Mouse (Mus musculus): ENCODE results near the gene Sclt1. TPM values are rescaled to one million over a fixed set of nuclear protein-coding genes. Genes with fewer than 3 reads are reported as not detected.

The Sclt1 gene
- polyA plus RNA-seq, 1 experiment from 2014 or later: 22.4 TPM

GRCm38 (mm10) chr3:41591651-41592170 lies 150.6 kb downstream of the Sclt1 start:
- peaks cover 84% of the 10 kb centered on the region for H3K36me3 ChIP-seq
- no peak overlapping the region for H3K27ac ChIP-seq (replicated peaks)
- H3K4me3 ChIP-seq: no peak overlapping the region
- 92% methylated on average over 14 of the region's 14 CpGs for WGBS
- H3K4me1 ChIP-seq: no peaks in the 10 kb centered on the region; the same call in 1 of the 2 replicates
- no peaks in the 10 kb centered on the region for H3K27me3 ChIP-seq (ENCODE audit: low read depth, poor library complexity, severe bottlenecking)
- no peaks in the 10 kb centered on the region for H3K9me3 ChIP-seq (replicated peaks)
- no peak for DNase-seq (ENCODE audit: low spot score)

DNA sequence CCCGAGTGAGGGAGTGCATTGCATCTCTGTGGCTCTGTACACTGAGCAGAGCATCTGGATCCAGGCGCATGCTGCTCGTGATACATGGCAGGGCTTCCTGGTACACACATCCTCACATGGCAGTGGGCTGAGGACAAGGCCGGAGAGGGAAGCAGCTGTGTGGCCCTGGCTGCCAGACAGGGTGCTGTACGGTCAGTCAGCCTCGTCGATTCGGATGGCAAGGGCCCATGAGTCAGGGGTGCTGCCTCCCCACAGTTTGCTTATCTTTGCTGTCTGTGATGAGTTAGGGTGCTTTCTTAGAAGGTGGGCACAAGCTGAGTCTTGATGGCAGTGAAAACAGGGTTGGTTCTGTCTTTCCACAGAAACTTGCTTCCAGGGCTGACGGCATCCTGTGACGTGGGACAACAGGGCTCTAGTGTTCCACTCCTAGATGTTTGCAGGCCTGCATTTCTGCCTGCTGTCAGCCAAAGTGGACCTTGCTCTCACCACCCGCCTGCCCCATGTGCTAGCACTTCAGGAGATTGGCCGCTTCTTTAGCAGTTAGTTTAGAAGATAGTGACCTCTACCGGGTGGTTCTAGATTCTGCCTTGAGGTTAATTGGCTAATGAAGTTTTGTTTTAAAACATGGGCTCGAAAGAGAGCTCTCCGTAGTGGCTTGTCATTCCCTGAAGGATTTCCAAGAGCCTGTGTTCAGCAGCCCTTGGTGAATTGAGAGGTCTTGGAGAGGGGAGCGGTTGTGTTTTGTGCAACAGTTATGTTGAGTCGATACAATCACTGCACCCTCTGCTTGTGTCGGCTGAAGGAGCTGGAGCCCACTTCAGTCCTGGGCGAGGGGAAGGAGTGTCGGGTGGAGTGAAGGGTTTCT lies 151.4 kb downstream of the Sclt1 start:
- Histone ChIP-seq H3K9me3 (replicated peaks) (no peaks in the 10 kb centered on the region), H3K4me1 (no peaks in the 10 kb centered on the region; the same call in 1 of the 2 replicates), H3K27me3 (ENCODE audit: low read depth, poor library complexity, severe bottlenecking) (no peaks in the 10 kb centered on the region), H3K36me3 (peaks cover 77% of the 10 kb centered on the region), H3K27ac (replicated peaks) (no peak overlapping the region), H3K4me3 (no peak overlapping the region)
- no peak for DNase-seq (ENCODE audit: low spot score)
- WGBS: 91% methylated on average over 20 of the region's 20 CpGs

- H3K36me3 ChIP-seq: peaks cover 70% of the 10 kb centered on the region
- no peaks in the 10 kb centered on the region for H3K9me3 ChIP-seq (replicated peaks)
- H3K27ac ChIP-seq (replicated peaks): no peak overlapping the region
- no peak overlapping the region for H3K4me3 ChIP-seq
- DNase-seq (ENCODE audit: low spot score): no peak
- 97% methylated on average over 4 of the region's 4 CpGs for whole genome bisulfite sequencing
- no peaks in the 10 kb centered on the region for H3K27me3 ChIP-seq (ENCODE audit: low read depth, poor library complexity, severe bottlenecking)
- no peaks in the 10 kb centered on the region; the same call in 1 of the 2 replicates for H3K4me1 ChIP-seq
Observed at GRCm38 (mm10) chr3:41589988-41590387, 152.3 kb downstream of the Sclt1 start.

DNA sequence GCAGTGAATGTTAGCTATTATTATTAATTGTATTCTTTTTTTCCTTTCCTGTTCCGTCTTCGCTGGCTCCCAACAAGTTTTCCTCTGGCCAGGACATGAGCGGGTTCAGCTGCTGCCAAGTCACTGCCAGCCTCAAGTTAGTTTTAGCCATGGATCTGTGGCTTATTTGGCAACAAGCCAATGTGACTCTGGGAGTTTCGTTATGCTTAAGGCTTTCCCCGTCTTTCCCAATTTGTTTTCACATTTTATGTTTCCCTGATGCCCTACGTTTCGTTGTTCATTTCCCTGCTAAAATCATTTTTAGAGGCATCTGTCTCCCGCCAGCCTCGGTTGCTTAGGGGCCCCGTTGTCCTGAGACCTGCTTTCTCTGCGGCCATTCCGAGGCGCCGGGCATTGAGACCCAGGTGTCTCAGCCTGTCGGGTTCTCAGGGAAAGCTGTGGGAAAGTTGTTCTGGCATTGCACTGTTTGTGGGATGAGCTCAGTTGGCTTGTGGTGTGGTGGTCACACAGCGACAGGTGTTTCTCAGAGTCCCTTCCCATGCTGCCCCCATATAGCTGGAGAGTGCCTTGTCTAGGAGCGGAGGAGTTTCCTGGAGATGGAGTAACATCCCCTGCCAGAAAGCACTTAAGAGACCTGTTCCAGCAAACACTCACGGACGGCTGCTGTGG lies 152.9 kb downstream of the Sclt1 start:
- WGBS: 94% methylated on average over 19 of the region's 19 CpGs
- H3K27me3 ChIP-seq (ENCODE audit: low read depth, poor library complexity, severe bottlenecking): no peaks in the 10 kb centered on the region
- DNase-seq (ENCODE audit: low spot score): no peak
- H3K4me3 ChIP-seq: no peak overlapping the region
- H3K4me1 ChIP-seq: no peaks in the 10 kb centered on the region; the same call in 1 of the 2 replicates
- H3K27ac ChIP-seq (replicated peaks): no peak overlapping the region
- no peaks in the 10 kb centered on the region for H3K9me3 ChIP-seq (replicated peaks)
- H3K36me3 ChIP-seq: peaks cover 65% of the 10 kb centered on the region

DNA sequence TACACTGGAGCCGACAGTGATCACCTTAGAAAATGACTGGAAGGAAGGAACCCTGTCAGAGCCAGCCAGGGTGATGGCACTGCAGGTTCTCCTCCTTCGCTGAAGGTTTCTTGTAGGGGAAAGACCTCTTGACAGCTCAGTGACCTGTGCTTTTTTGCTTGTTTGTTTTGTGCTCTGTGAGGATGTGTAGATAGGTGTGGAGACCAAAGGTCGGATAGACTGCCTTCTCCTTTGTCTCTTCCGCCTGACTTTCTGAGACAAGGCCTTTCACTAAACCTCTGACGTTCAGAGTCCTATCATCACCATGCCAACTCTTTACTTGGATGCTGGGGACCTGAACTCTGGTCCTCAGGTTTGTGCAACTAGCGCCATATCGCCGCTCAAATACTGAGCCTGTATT lies 153.8 kb downstream of the Sclt1 start:
- no peaks in the 10 kb centered on the region for H3K9me3 ChIP-seq (replicated peaks)
- DNase-seq (ENCODE audit: low spot score): no peak
- WGBS: 76% methylated on average over 8 of the region's 8 CpGs

DNA sequence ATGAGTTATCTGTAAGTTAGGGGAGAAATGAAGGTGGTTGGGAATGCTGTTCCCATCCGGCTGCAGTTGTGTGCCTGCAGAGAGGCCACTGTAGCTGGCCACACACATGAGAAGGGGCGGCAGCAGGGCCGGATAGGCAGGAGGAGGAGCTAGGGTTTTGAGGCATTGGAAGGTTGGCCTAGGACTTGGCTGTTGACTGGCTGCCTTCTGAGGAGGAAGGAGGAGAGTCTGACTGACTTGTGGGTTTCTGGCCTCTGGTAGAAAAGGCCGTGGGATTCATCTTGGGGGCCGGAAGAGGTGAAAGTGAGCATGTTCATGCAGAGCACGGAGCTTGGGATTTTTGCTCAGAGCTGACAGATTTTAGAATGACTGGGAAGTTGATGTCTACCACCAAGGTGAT lies 154.7 kb downstream of the Sclt1 start:
- Histone ChIP-seq H3K9me3 (replicated peaks) (no peaks in the 10 kb centered on the region), H3K36me3 (peaks cover 55% of the 10 kb centered on the region), H3K4me1 (peaks cover under 1% of the 10 kb centered on the region; the same call in 1 of the 2 replicates), H3K27ac (replicated peaks) (no peak overlapping the region), H3K27me3 (ENCODE audit: low read depth, poor library complexity, severe bottlenecking) (no peaks in the 10 kb centered on the region), H3K4me3 (no peak overlapping the region)
- WGBS: 69% methylated on average over 6 of the region's 6 CpGs
- no peak for DNase-seq (ENCODE audit: low spot score)

More for the DNA sequence above, 153.8 kb downstream of the Sclt1 start:
- H3K36me3 ChIP-seq: peaks cover 61% of the 10 kb centered on the region
- no peak overlapping the region for H3K4me3 ChIP-seq
- H3K27me3 ChIP-seq (ENCODE audit: low read depth, poor library complexity, severe bottlenecking): no peaks in the 10 kb centered on the region
- H3K4me1 ChIP-seq: no peaks in the 10 kb centered on the region; the same call in 1 of the 2 replicates
- no peak overlapping the region for H3K27ac ChIP-seq (replicated peaks)

DNA sequence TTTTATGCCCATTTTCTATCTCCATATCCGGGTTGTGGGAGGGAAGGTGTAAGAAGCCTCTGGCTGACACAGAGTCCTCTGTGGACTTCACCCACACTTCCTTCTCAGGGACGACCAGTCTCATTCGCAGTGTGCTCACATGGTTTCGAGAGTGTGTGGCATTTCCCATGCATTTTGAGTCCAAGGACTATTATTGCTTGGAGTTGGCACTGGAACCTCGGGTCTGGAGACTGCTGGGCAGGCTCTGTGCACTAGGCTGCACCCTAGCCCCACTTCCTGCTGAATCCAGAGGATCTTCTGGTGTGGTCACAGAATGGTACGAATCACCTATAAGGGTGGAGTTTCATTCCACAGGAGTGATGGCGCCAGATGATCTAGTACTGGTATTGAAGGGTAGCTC lies 155.4 kb downstream of the Sclt1 start:
- Histone ChIP-seq H3K27ac (replicated peaks) (no peak overlapping the region), H3K4me3 (no peak overlapping the region), H3K9me3 (replicated peaks) (no peaks in the 10 kb centered on the region), H3K27me3 (ENCODE audit: low read depth, poor library complexity, severe bottlenecking) (no peaks in the 10 kb centered on the region), H3K4me1 (peaks cover 7% of the 10 kb centered on the region), H3K36me3 (peaks cover 48% of the 10 kb centered on the region)
- 88% methylated on average over 7 of the region's 7 CpGs for WGBS
- DNase-seq (ENCODE audit: low spot score): no peak

DNA sequence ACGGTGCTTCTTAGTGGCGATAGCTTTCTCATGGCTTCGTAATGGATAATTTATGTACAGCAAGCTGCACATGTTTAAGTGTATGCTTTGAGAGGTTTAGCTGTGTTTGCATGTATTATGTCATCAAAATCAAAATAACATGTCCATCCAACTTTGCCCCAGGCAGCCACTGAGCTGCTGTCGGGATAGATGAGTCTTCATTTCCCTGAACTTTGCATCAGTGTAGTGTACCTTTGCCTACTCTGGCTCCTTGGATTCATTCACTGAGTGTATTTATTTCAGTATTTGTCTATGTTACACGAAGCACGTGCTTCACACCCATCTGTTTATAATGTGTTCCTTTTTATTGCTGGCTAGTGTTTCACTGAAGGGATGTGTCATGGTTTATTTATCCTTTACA lies 156.0 kb downstream of the Sclt1 start:
- Histone ChIP-seq H3K27ac (replicated peaks) (no peak overlapping the region), H3K4me3 (no peak overlapping the region), H3K4me1 (peaks cover 13% of the 10 kb centered on the region), H3K27me3 (ENCODE audit: low read depth, poor library complexity, severe bottlenecking) (no peaks in the 10 kb centered on the region), H3K9me3 (replicated peaks) (no peaks in the 10 kb centered on the region), H3K36me3 (peaks cover 46% of the 10 kb centered on the region)
- WGBS: 93% methylated on average over 6 of the region's 6 CpGs
- no peak for DNase-seq (ENCODE audit: low spot score)

DNA sequence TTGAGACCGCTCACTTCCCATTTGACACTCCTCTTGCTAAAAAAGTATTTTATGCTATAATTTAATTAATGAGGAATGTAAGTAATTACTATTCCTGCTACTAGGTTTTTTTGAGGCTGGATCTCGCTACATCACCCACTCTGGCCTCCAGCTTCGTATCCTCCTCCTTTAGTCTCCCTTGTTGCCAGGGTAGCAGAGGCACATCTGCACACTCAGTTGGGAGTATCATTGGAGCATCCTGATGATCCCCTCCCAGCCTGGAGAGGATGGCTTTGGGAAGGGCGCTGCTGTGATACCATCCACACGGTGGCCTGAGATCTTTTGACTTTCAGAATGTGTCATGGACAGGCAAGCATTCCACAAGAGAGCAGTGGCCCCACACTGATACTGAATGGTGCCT lies 156.8 kb downstream of the Sclt1 start:
- no peak for DNase-seq (ENCODE audit: low spot score)
- Histone ChIP-seq H3K27ac (replicated peaks) (no peak overlapping the region), H3K4me3 (no peak overlapping the region), H3K36me3 (peaks cover 38% of the 10 kb centered on the region), H3K9me3 (replicated peaks) (no peaks in the 10 kb centered on the region), H3K4me1 (peaks cover 20% of the 10 kb centered on the region), H3K27me3 (ENCODE audit: low read depth, poor library complexity, severe bottlenecking) (no peaks in the 10 kb centered on the region)
- WGBS: 85% methylated on average over 5 of the region's 5 CpGs

GRCm38 (mm10) chr3:41583621-41584020 lies 158.7 kb downstream of the Sclt1 start:
- Histone ChIP-seq H3K36me3 (peaks cover 19% of the 10 kb centered on the region), H3K4me1 (peaks cover 40% of the 10 kb centered on the region), H3K27me3 (ENCODE audit: low read depth, poor library complexity, severe bottlenecking) (no peaks in the 10 kb centered on the region), H3K27ac (replicated peaks) (no peak overlapping the region), H3K4me3 (no peak overlapping the region), H3K9me3 (replicated peaks) (no peaks in the 10 kb centered on the region)
- WGBS: 75% methylated on average over 4 of the region's 4 CpGs
- DNase-seq (ENCODE audit: low spot score): no peak

DNA sequence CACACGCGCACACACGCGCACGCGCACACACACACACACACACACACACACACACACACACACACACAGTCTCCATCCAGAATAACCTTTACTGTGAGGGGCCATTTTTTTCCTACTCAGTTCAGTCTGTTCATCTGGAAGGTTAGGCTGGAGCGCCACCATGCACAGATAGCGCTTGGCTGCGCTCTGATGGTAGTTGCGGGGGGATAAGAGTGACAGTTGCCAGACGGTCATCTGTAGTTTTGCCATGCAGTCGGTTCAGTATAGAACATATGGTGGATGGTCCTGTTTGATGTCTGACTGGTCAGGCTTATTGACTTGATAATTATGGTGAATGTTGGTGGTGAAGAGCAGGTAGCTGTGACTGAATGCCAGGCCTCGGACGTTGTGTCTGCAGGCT lies 159.2 kb downstream of the Sclt1 start:
- DNase-seq (ENCODE audit: low spot score): no peak
- Histone ChIP-seq H3K27ac (replicated peaks) (no peak overlapping the region), H3K36me3 (peaks cover 15% of the 10 kb centered on the region), H3K4me3 (no peak overlapping the region), H3K4me1 (peaks cover 43% of the 10 kb centered on the region), H3K27me3 (ENCODE audit: low read depth, poor library complexity, severe bottlenecking) (no peaks in the 10 kb centered on the region), H3K9me3 (replicated peaks) (no peaks in the 10 kb centered on the region)
- 99% methylated on average over 14 of the region's 14 CpGs for WGBS

DNA sequence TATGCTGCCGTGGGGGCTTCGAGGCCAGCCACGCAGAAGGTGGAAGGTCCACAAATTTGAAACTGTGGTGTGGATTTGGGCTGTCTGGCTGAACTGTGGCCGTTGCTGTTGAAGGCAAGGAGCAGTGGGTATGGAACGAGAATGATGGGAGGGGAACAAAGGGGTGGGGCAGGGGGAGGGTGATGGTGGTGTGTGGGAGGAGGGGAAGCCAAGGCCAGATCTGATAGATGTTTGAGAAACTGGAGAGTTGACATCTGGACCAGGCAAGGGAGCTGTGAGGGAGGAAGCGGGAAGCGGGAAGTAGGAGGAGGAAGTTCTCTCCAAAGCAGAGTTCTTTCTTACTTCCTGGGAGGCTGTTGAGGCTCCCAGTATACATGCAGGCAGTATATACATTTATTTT lies 160.1 kb downstream of the Sclt1 start:
- H3K36me3 ChIP-seq: peaks cover 15% of the 10 kb centered on the region
- no peaks in the 10 kb centered on the region for H3K27me3 ChIP-seq (ENCODE audit: low read depth, poor library complexity, severe bottlenecking)
- no peak overlapping the region for H3K27ac ChIP-seq (replicated peaks)
- peaks cover 43% of the 10 kb centered on the region for H3K4me1 ChIP-seq
- no peak overlapping the region for H3K4me3 ChIP-seq
- 82% methylated on average over 7 of the region's 7 CpGs for WGBS
- no peak for DNase-seq (ENCODE audit: low spot score)
- H3K9me3 ChIP-seq (replicated peaks): no peaks in the 10 kb centered on the region

- H3K27ac ChIP-seq (replicated peaks): peak overlapping the region; percentile 34; the same call in 1 of the 2 replicates
- peaks cover 48% of the 10 kb centered on the region for H3K4me1 ChIP-seq
- peaks cover 15% of the 10 kb centered on the region for H3K36me3 ChIP-seq
- no peaks in the 10 kb centered on the region for H3K27me3 ChIP-seq (ENCODE audit: low read depth, poor library complexity, severe bottlenecking)
- WGBS: 70% methylated on average over 8 of the region's 8 CpGs
- DNase-seq (ENCODE audit: low spot score): no peak
- no peak overlapping the region for H3K4me3 ChIP-seq
- no peaks in the 10 kb centered on the region for H3K9me3 ChIP-seq (replicated peaks)
Observed at GRCm38 (mm10) chr3:41581436-41581835, 160.9 kb downstream of the Sclt1 start.
